Mouse (Mus musculus) forebrain, embryonic 16.5 days (tissue): ENCODE measurements around the gene Rab42. TPM values are rescaled to one million over a fixed set of nuclear protein-coding genes. Genes with fewer than 3 reads are reported as not detected.

Source experiments
- ATAC-seq: fragments of 200-750 bp; cut with Nextera tagmentation; 2 replicates; pipeline ENCODE4 v1.8.0; 2017; ENCODE audit warnings: mild to moderate bottlenecking, moderate library complexity
- H3K27ac ChIP-seq: fragments of 300-500 bp; sonication (generic); 2 replicates; pipeline ENCODE4 v1.5.1; 2014; ENCODE audit warnings: low read length, control low read depth
- H3K27me3 ChIP-seq: fragments of 300-500 bp; sonication (generic); replicated peaks from 2 replicates; pipeline ENCODE4 v1.6.1; 2014; ENCODE audit warnings: low read length; ENCODE audit not compliant: control insufficient read depth, insufficient read depth
- H3K36me3 ChIP-seq: fragments of 300-500 bp; sonication (generic); 2 replicates; pipeline ENCODE4 v1.6.1; 2014; ENCODE audit not compliant: control insufficient read depth, insufficient read depth
- H3K4me1 ChIP-seq: fragments of 300-500 bp; sonication (generic); replicated peaks from 2 replicates; pipeline ENCODE4 v1.6.1; 2014; ENCODE audit warnings: low read length; ENCODE audit not compliant: control insufficient read depth, insufficient read depth
- H3K4me2 ChIP-seq: fragments of 300-500 bp; sonication (generic); 2 replicates; pipeline ENCODE4 v1.6.1; 2014; ENCODE audit warnings: mild to moderate bottlenecking, low read length, control low read depth
- H3K4me3 ChIP-seq: fragments of 300-500 bp; sonication (generic); replicated peaks from 2 replicates; pipeline ENCODE4 v1.5.1; 2014; ENCODE audit warnings: mild to moderate bottlenecking, low read length, control low read depth
- H3K9ac ChIP-seq: fragments of 300-500 bp; sonication (generic); replicated peaks from 2 replicates; pipeline ENCODE4 v1.6.1; 2014; ENCODE audit warnings: low read depth, low read length, control low read depth
- H3K9me3 ChIP-seq: fragments of 300-500 bp; sonication (generic); 2 replicates; pipeline ENCODE4 v1.6.1; 2016; ENCODE audit warnings: low read length; ENCODE audit not compliant: control insufficient read depth
- WGBS: fragments of 180-500 bp; shearing (Covaris S2); extraction: QIAGEN DNeasy Blood & Tissue Kit; methylation state at CpG from one replicate; pipeline ENCODE4 v1.1.7; 2014; 5-methylcytosine and 5-hydroxymethylcytosine counted together
- polyA plus RNA-seq: library from polyadenylated mRNA; unstranded; fragments of >200 nt; fragmentation: Nextera tagmentation; extraction: Ambion mirVana; gene quantifications from 2 replicates; pipeline ENCODE4 v1.2.1, GENCODE M21; 2015

Rab42 gene
- polyA plus RNA-seq, 1 experiment from 2014 or later: 1.4 TPM

GRCm38 (mm10) chr4:132253128-132253527 is 50.1 kb downstream of the Rab42 start:
- H3K4me2 ChIP-seq: no peak overlapping the region
- no peak overlapping the region for H3K27ac ChIP-seq
- no peaks in the 10 kb centered on the region for H3K27me3 ChIP-seq
- no peak overlapping the region for H3K9ac ChIP-seq
- no peak overlapping the region for H3K4me3 ChIP-seq
- 88% methylated on average over 8 of the region's 8 CpGs for WGBS
- no peaks in the 10 kb centered on the region for H3K4me1 ChIP-seq
- no peak for ATAC-seq
- peaks cover 13% of the 10 kb centered on the region for H3K36me3 ChIP-seq
- H3K9me3 ChIP-seq: no peaks in the 10 kb centered on the region

Other genes with a start within 250 kb of the Rab42 start
- not detected in 2 replicates for gene Gm10300, start 228.7 kb downstream of the Rab42 start, polyA plus RNA-seq
- gene Epb41, start 228.1 kb downstream of the Rab42 start, polyA plus RNA-seq: 74.1 and 91.8 TPM in 2 replicates
- gene Oprd1, start 158.9 kb downstream of the Rab42 start, polyA plus RNA-seq: 0.30 TPM in 1 of 2 replicates, not detected in the other
- 154 and 171 TPM in 2 replicates for gene Ythdf2, start 91.1 kb downstream of the Rab42 start, polyA plus RNA-seq
- 44.3 and 55.3 TPM in 2 replicates for gene Gmeb1, start 41.8 kb downstream of the Rab42 start, polyA plus RNA-seq
- gene Taf12, start 29.0 kb downstream of the Rab42 start, polyA plus RNA-seq: 43.5 and 43.8 TPM in 2 replicates
- 81.9 and 86.4 TPM in 2 replicates for gene Trnau1ap, start 26.2 kb upstream of the Rab42 start, polyA plus RNA-seq
- 51.3 and 52.3 TPM in 2 replicates for gene Rcc1, start 50.2 kb upstream of the Rab42 start, polyA plus RNA-seq
- gene Phactr4, start 119.1 kb upstream of the Rab42 start, polyA plus RNA-seq: 9.7 and 11.6 TPM in 2 replicates
- gene Med18, start 160.5 kb upstream of the Rab42 start, polyA plus RNA-seq: 20.4 and 23.5 TPM in 2 replicates
- gene Sesn2, start 207.1 kb upstream of the Rab42 start, polyA plus RNA-seq: 6.1 and 8.3 TPM in 2 replicates
- 1,102 and 1,203 TPM in 2 replicates for gene Atpif1, start 230.3 kb upstream of the Rab42 start, polyA plus RNA-seq
- gene Dnajc8, start 232.2 kb upstream of the Rab42 start, polyA plus RNA-seq: 132 and 140 TPM in 2 replicates